Mouse (Mus musculus) hindbrain, embryonic 15.5 days (tissue): Measurements from ENCODE around the gene Anp32a. TPM values are rescaled to one million over a fixed set of nuclear protein-coding genes. Genes with fewer than 3 reads are reported as not detected.

ENCODE experiments used
- ATAC-seq: fragments of 200-750 bp; cut with Nextera tagmentation; 2 replicates; pipeline ENCODE4 v1.8.0; 2017; ENCODE audit warnings: low read depth, moderate number of reproducible peaks, moderate TSS enrichment; ENCODE audit not compliant: low FRiP score
- H3K27ac ChIP-seq: fragments of 300-500 bp; sonication (generic); replicated peaks from 2 replicates; pipeline ENCODE4 v1.5.1; 2015; ENCODE audit warnings: mild to moderate bottlenecking, inconsistent platforms
- H3K27me3 ChIP-seq: fragments of 300-500 bp; sonication (generic); 2 replicates; pipeline ENCODE4 v1.6.1; 2015; ENCODE audit warnings: control low read depth, inconsistent platforms
- H3K36me3 ChIP-seq: fragments of 300-500 bp; sonication (generic); 2 replicates; pipeline ENCODE4 v1.6.1; 2015; ENCODE audit warnings: control low read depth, inconsistent platforms
- H3K4me1 ChIP-seq: fragments of 300-500 bp; sonication (generic); replicated peaks from 2 replicates; pipeline ENCODE4 v1.6.1; 2015; ENCODE audit warnings: control low read depth, inconsistent platforms
- H3K4me2 ChIP-seq: fragments of 300-500 bp; sonication (generic); 2 replicates; pipeline ENCODE4 v1.6.1; 2015; ENCODE audit warnings: moderate library complexity, mild to moderate bottlenecking, inconsistent platforms
- H3K4me3 ChIP-seq: fragments of 300-500 bp; sonication (generic); 2 replicates; pipeline ENCODE4 v1.5.1; 2015; ENCODE audit warnings: mild to moderate bottlenecking, inconsistent platforms
- H3K9ac ChIP-seq: fragments of 300-500 bp; sonication (generic); 2 replicates; pipeline ENCODE4 v1.6.1; 2015; ENCODE audit warnings: inconsistent platforms
- H3K9me3 ChIP-seq: fragments of 300-500 bp; sonication (generic); 2 replicates; pipeline ENCODE4 v1.6.1; 2016; ENCODE audit warnings: control low read depth, inconsistent platforms
- WGBS: fragments of 180-500 bp; shearing (Covaris S2); methylation state at CpG from one replicate; pipeline ENCODE4 v1.1.7; 2015; 5-methylcytosine and 5-hydroxymethylcytosine counted together
- polyA plus RNA-seq: library from polyadenylated mRNA; unstranded; fragments of >200 nt; fragmentation: Nextera tagmentation; extraction: Ambion mirVana; gene quantifications from 2 replicates; pipeline ENCODE4 v1.2.1, GENCODE M21; 2015

Gene Anp32a
- polyA plus RNA-seq, 1 experiment from 2014 or later, result 117 TPM

DNA sequence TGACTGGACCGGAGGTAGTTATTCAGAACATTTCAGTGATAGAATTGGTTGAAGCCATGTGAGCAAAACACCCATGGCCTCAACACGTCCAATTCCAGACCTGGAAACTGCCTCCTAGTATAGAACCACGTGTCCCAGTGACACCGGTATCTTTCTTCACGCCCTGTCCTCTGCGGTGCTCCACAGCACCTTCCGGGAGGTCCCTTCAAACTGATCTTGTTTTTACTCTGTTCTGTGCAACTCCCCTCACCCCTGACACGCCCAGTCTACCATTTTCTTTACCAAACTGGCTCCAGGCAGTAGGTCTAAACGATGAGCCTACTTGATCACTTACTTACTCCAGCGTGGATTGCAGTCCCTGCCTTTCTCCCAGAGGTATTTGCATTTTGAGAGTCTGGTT, 7.0 kb downstream of the Anp32a start:
- Histone ChIP-seq H3K9ac (no peak overlapping the region), H3K36me3 (no peaks in the 10 kb centered on the region), H3K4me1 (peaks cover 60% of the 10 kb centered on the region), H3K27ac (no peak overlapping the region), H3K9me3 (no peaks in the 10 kb centered on the region), H3K27me3 (no peaks in the 10 kb centered on the region), H3K4me3 (no peak overlapping the region), H3K4me2 (no peak overlapping the region)
- no peak for ATAC-seq
- WGBS, result 83% methylated on average over 10 of the region's 10 CpGs

GRCm38 (mm10) chr9:62348467-62348985, 7.4 kb downstream of the Anp32a start:
- Histone ChIP-seq H3K9me3 (no peaks in the 10 kb centered on the region), H3K27ac (no peak overlapping the region), H3K4me3 (no peak overlapping the region), H3K9ac (no peak overlapping the region), H3K4me1 (peaks cover 61% of the 10 kb centered on the region), H3K4me2 (no peak overlapping the region), H3K36me3 (no peaks in the 10 kb centered on the region), H3K27me3 (no peaks in the 10 kb centered on the region)
- ATAC-seq, result no peak
- 74% methylated on average over 6 of the region's 6 CpGs for WGBS

- no peak for ATAC-seq
- no peaks in the 10 kb centered on the region for H3K9me3 ChIP-seq
- H3K4me3 ChIP-seq, result no peak overlapping the region
- H3K4me1 ChIP-seq, result peaks cover 68% of the 10 kb centered on the region
- no peak overlapping the region for H3K9ac ChIP-seq
- no peaks in the 10 kb centered on the region for H3K36me3 ChIP-seq
- H3K4me2 ChIP-seq, result peak overlapping the region; percentile 4; the same call in 1 of the 2 replicates
- H3K27me3 ChIP-seq, result no peaks in the 10 kb centered on the region
- 41% methylated on average over 15 of the region's 15 CpGs for WGBS
- H3K27ac ChIP-seq, result peak overlapping the region; percentile 42; the same call in 1 of the 2 replicates
Observed at GRCm38 (mm10) chr9:62349250-62349649, 8.2 kb downstream of the Anp32a start.

- no peaks in the 10 kb centered on the region for H3K9me3 ChIP-seq
- no peak overlapping the region for H3K4me3 ChIP-seq
- H3K4me2 ChIP-seq, result no peak overlapping the region
- peaks cover 71% of the 10 kb centered on the region for H3K4me1 ChIP-seq
- H3K9ac ChIP-seq, result no peak overlapping the region
- H3K27me3 ChIP-seq, result no peaks in the 10 kb centered on the region
- H3K36me3 ChIP-seq, result no peaks in the 10 kb centered on the region
- no peak for ATAC-seq
- WGBS, result 74% methylated on average over 2 of the region's 2 CpGs
- H3K27ac ChIP-seq, result no peak overlapping the region
Observed at GRCm38 (mm10) chr9:62350721-62351120, 9.6 kb downstream of the Anp32a start.

GRCm38 (mm10) chr9:62351200-62351599, 10.1 kb downstream of the Anp32a start:
- H3K36me3 ChIP-seq, result no peaks in the 10 kb centered on the region
- H3K4me2 ChIP-seq, result no peak overlapping the region
- no peak for ATAC-seq
- H3K9me3 ChIP-seq, result no peaks in the 10 kb centered on the region
- peaks cover 71% of the 10 kb centered on the region for H3K4me1 ChIP-seq
- no peak overlapping the region for H3K9ac ChIP-seq
- H3K27me3 ChIP-seq, result no peaks in the 10 kb centered on the region
- H3K27ac ChIP-seq, result no peak overlapping the region
- 38% methylated on average over 4 of the region's 4 CpGs for WGBS
- H3K4me3 ChIP-seq, result no peak overlapping the region

GRCm38 (mm10) chr9:62353784-62354183, 12.7 kb downstream of the Anp32a start:
- Histone ChIP-seq H3K4me3 (no peak overlapping the region), H3K27ac (no peak overlapping the region), H3K36me3 (no peaks in the 10 kb centered on the region), H3K4me2 (no peak overlapping the region), H3K27me3 (no peaks in the 10 kb centered on the region), H3K4me1 (peaks cover 59% of the 10 kb centered on the region), H3K9me3 (no peaks in the 10 kb centered on the region), H3K9ac (no peak overlapping the region)
- ATAC-seq, result no peak
- WGBS, result 54% methylated on average over 7 of the region's 7 CpGs

DNA sequence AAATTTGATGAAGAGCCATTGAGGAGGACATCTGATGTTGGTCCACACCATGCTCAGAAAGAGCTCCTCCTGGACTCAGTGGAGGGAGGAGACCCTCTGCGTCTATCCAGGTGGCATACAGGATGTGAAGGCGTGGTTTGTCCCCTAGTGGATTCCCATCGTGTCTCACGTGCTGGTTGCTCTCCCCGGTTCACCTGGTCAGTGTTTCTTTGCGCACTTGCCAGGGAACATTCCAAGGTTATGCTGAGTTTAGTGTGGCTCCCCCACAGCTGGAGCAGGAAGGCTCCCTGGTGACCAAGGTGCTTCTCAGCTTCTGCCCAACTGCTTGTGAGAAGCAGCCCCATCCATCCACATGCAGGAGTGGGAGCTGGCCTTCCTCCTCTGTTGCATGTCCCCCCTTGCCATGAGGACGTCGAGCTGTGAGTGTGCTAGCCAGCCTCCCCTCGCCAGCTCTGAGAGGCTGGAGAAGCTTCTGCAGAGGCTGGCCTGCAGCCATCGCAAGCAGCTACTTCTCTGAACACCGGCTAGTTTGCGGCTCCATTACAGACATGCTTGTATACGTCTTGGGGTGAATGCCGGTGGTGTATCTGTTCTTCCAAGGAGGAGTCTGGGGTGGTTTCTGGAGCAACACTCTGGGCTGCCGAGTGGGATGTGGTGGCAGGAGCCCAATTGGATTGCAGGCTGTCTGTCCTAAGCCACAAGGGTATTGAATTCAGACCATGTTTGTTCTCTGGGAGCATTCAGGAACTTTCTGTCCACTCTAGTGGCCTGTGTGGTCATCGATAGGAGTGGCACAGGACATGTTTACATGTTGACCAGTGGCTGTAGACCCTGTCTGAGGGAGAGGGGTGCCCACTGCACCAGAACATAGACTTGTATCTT, 14.0 kb downstream of the Anp32a start:
- Histone ChIP-seq H3K4me3 (no peak overlapping the region), H3K4me1 (peaks cover 47% of the 10 kb centered on the region), H3K9me3 (no peaks in the 10 kb centered on the region), H3K4me2 (no peak overlapping the region), H3K36me3 (no peaks in the 10 kb centered on the region), H3K27ac (0 out of 2 replicates have a peak overlapping the region, but pooled peaks have one; percentile 1), H3K9ac (no peak overlapping the region), H3K27me3 (no peaks in the 10 kb centered on the region)
- no peak for ATAC-seq
- WGBS, result 70% methylated on average over 16 of the region's 16 CpGs

DNA sequence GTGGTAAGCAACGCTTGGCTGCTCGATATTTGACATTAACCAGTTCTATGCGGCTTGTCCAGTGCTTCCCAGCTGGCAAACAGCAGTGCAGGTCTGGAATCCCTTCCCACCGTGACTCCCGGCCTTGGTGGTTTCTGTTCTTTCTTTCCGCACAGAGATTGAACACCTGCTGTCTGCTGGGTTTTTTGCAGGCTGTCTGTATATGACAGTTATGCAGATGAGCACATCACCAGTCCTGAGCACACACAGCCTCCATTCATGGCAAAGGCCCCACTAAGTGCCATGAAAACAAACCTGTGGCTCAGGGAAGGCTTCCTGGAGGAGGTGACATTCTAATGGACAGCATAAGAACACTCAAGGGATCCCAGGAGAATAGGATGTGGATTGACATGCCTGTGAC, 14.7 kb downstream of the Anp32a start:
- H3K9me3 ChIP-seq, result no peaks in the 10 kb centered on the region
- ATAC-seq, result no peak
- H3K36me3 ChIP-seq, result no peaks in the 10 kb centered on the region
- no peak overlapping the region for H3K27ac ChIP-seq
- H3K4me2 ChIP-seq, result no peak overlapping the region
- H3K27me3 ChIP-seq, result no peaks in the 10 kb centered on the region
- no peak overlapping the region for H3K9ac ChIP-seq
- WGBS, result 82% methylated on average over 6 of the region's 6 CpGs
- no peak overlapping the region for H3K4me3 ChIP-seq
- peaks cover 46% of the 10 kb centered on the region for H3K4me1 ChIP-seq

GRCm38 (mm10) chr9:62357593-62357992, 16.5 kb downstream of the Anp32a start:
- Histone ChIP-seq H3K4me2 (no peak overlapping the region), H3K4me1 (peaks cover 49% of the 10 kb centered on the region), H3K9me3 (no peaks in the 10 kb centered on the region), H3K9ac (no peak overlapping the region), H3K36me3 (no peaks in the 10 kb centered on the region), H3K27ac (no peak overlapping the region), H3K4me3 (no peak overlapping the region), H3K27me3 (no peaks in the 10 kb centered on the region)
- no peak for ATAC-seq
- WGBS, result 87% methylated on average over 8 of the region's 8 CpGs

GRCm38 (mm10) chr9:62358851-62359250, 17.8 kb downstream of the Anp32a start:
- Histone ChIP-seq H3K27me3 (no peaks in the 10 kb centered on the region), H3K4me1 (peaks cover 57% of the 10 kb centered on the region), H3K27ac (no peak overlapping the region), H3K9me3 (no peaks in the 10 kb centered on the region), H3K4me3 (no peak overlapping the region), H3K36me3 (no peaks in the 10 kb centered on the region), H3K9ac (no peak overlapping the region), H3K4me2 (no peak overlapping the region)
- WGBS, result 81% methylated on average over 9 of the region's 9 CpGs
- no peak for ATAC-seq

DNA sequence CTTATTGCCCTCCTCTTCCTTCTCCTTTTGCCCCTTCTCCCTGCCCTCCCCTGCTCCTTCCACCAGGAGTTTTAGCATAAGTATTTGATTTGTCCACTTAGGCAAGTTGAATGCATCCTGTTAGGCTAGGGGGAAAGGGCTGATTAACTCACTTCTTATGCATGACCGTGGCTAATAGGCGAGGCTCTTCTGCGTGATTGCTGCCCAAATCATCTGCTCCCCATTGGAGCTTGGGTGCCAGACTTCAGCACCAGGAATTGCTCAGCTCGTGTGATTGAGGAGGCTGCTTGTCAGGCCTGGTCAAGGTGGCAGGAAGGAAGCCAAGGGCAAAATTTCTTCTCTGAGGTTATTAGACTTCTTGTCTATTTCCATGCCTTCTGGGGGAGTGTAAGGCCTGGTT, 19.8 kb downstream of the Anp32a start:
- H3K4me3 ChIP-seq, result no peak overlapping the region
- H3K27me3 ChIP-seq, result no peaks in the 10 kb centered on the region
- no peaks in the 10 kb centered on the region for H3K9me3 ChIP-seq
- H3K36me3 ChIP-seq, result no peaks in the 10 kb centered on the region
- 18% methylated on average over 4 of the region's 4 CpGs for WGBS
- no peak overlapping the region for H3K27ac ChIP-seq
- ATAC-seq, result no peak
- peaks cover 57% of the 10 kb centered on the region for H3K4me1 ChIP-seq
- no peak overlapping the region for H3K9ac ChIP-seq
- H3K4me2 ChIP-seq, result no peak overlapping the region

GRCm38 (mm10) chr9:62362835-62363385, 21.8 kb downstream of the Anp32a start:
- H3K4me2 ChIP-seq, result peak overlapping the region; percentile 73
- 41% methylated on average over 11 of the region's 11 CpGs for WGBS
- no peaks in the 10 kb centered on the region for H3K9me3 ChIP-seq
- peak overlapping the region; percentile 55; the same call in 1 of the 2 replicates for H3K9ac ChIP-seq
- peaks cover 68% of the 10 kb centered on the region for H3K4me1 ChIP-seq
- peak overlapping the region; percentile 33 for H3K4me3 ChIP-seq
- ATAC-seq, result no peak
- H3K36me3 ChIP-seq, result no peaks in the 10 kb centered on the region
- H3K27me3 ChIP-seq, result no peaks in the 10 kb centered on the region
- peak overlapping the region; percentile 77 for H3K27ac ChIP-seq
